Mouse (Mus musculus): Measurements from ENCODE around the gene Psmd13.

DNA sequence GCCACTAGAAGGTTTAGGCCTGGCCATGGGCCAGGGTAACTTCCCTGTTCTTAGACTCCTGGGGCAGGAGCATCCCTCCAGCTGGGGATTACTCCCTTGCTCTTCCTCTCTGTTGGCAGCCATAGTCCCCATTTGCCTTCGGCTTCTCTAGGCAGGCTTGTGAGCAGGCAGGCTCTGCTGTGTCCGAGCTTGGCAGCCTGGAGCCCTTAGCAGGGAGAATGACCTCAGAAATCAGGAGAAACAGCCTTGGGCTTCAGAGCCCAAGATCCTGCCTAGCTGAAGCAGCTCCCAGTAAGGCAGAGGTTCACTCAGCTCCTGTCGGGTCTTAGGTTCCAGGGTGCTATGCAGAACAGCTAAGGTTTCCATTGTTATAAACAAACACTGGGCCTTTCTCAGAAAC lies 17.4 kb downstream of the Psmd13 start:
- no peak for TF ChIP-seq POLR2A (IDR thresholded peaks at IDR 0.05; ENCODE audit: low read depth, low read length)
- TF ChIP-seq CTCF (IDR thresholded peaks at IDR 0.05; ENCODE audit: extremely low read depth, insufficient read depth, insufficient read length, insufficient replicate concordance): no peak
